Mouse (Mus musculus): ENCODE results near the gene Axl.

GRCm38 (mm10) chr7:25827199-25827598, 38.7 kb upstream of the Axl start:
- TF ChIP-seq POLR2A (IDR thresholded peaks at IDR 0.05; ENCODE audit: insufficient read depth, low read depth, low read length): no peak
- no peak for TF ChIP-seq CTCF (IDR thresholded peaks at IDR 0.05; ENCODE audit: insufficient read depth, low read depth, low read length)

Data from olfactory bulb, adult 2 months (tissue).